Mouse (Mus musculus) hindbrain, embryonic 16.5 days (tissue): ENCODE measurements around the gene Gzmn. TPM values are rescaled to one million over a fixed set of nuclear protein-coding genes. Genes with fewer than 3 reads are reported as not detected.

ENCODE experiments used
- polyA plus RNA-seq: library from polyadenylated mRNA; unstranded; fragments of >200 nt; fragmentation: Nextera tagmentation; extraction: Ambion mirVana; gene quantifications from 2 replicates; pipeline ENCODE4 v1.2.1, GENCODE M21; 2015

Gene Gzmn
- polyA plus RNA-seq, 1 experiment from 2014 or later: not detected

Other genes starting within 250 kb of the Gzmn start
- 2.2 TPM in 1 of 2 replicates, not detected in the other for gene Cma1, start 229.9 kb downstream of the Gzmn start, polyA plus RNA-seq
- gene Cma2, start 223.6 kb downstream of the Gzmn start, polyA plus RNA-seq: not detected in 2 replicates
- not detected in 2 replicates for gene Mcpt1, start 156.6 kb downstream of the Gzmn start, polyA plus RNA-seq
- not detected in 2 replicates for gene Mcpt9, start 144.1 kb downstream of the Gzmn start, polyA plus RNA-seq
- not detected in 2 replicates for gene Mcpt2, start 132.6 kb downstream of the Gzmn start, polyA plus RNA-seq
- gene Mcpt4, start 112.3 kb downstream of the Gzmn start, polyA plus RNA-seq: not detected in 2 replicates
- gene Mcpt8, start 89.3 kb downstream of the Gzmn start, polyA plus RNA-seq: not detected in 2 replicates
- 0.31 TPM in 1 of 2 replicates, not detected in the other for gene Ctsg, start 72.0 kb downstream of the Gzmn start, polyA plus RNA-seq
- gene Gzme, start 54.0 kb downstream of the Gzmn start, polyA plus RNA-seq: not detected in 2 replicates
- not detected in 2 replicates for gene Gzmd, start 42.0 kb downstream of the Gzmn start, polyA plus RNA-seq
- not detected in 2 replicates for gene Gzmg, start 15.0 kb downstream of the Gzmn start, polyA plus RNA-seq
- gene Gzmf, start 36.8 kb upstream of the Gzmn start, polyA plus RNA-seq: not detected in 2 replicates
- gene Gzmc, start 60.1 kb upstream of the Gzmn start, polyA plus RNA-seq: not detected in 2 replicates
- gene Gzmb, start 87.7 kb upstream of the Gzmn start, polyA plus RNA-seq: not detected in 2 replicates
- gene Atp12a, start 190.5 kb upstream of the Gzmn start, polyA plus RNA-seq: 0.27 and 0.33 TPM in 2 replicates
- gene Rnf17, start 228.0 kb upstream of the Gzmn start, polyA plus RNA-seq: 0.80 and 1.1 TPM in 2 replicates